Mouse (Mus musculus) thymus, adult 2 months (tissue): ENCODE measurements around the gene Ino80. TPM values are rescaled to one million over a fixed set of nuclear protein-coding genes. Genes with fewer than 3 reads are reported as not detected.

Source experiments
- DNase-seq: peaks from one replicate; pipeline ENCODE4 v3.0.0; 2021
- H3K27ac ChIP-seq: fragments of 200-500 bp; 2 replicates; pipeline ENCODE4 v1.5.1; 2012; ENCODE audit warnings: low read length, control low read depth; ENCODE audit not compliant: control insufficient read depth, insufficient read depth
- H3K27me3 ChIP-seq: fragments of 200-500 bp; 2 replicates; pipeline ENCODE4 v1.6.1; 2012; ENCODE audit warnings: mild to moderate bottlenecking, low read length, moderate library complexity, mixed read lengths; ENCODE audit not compliant: control insufficient read depth, insufficient read depth
- H3K36me3 ChIP-seq: fragments of 200-500 bp; 2 replicates; pipeline ENCODE4 v1.6.1; 2012; ENCODE audit warnings: mild to moderate bottlenecking, low read length, moderate library complexity; ENCODE audit not compliant: control insufficient read depth, insufficient read depth
- H3K4me1 ChIP-seq: fragments of 200-500 bp; replicated peaks from 2 replicates; pipeline ENCODE4 v1.6.1; 2012; ENCODE audit warnings: low read length; ENCODE audit not compliant: control insufficient read depth, insufficient read depth
- H3K4me3 ChIP-seq: fragments of 200-500 bp; 2 replicates; pipeline ENCODE4 v1.5.1; 2012; ENCODE audit warnings: mild to moderate bottlenecking, low read length, control low read depth, moderate library complexity; ENCODE audit not compliant: control insufficient read depth, insufficient read depth
- CTCF ChIP-seq: fragments of 200-500 bp; IDR thresholded peaks from 2 replicates; pipeline ENCODE4 v1.5.1; 2012; ENCODE audit warnings: mild to moderate bottlenecking, control low read depth, low read length, moderate library complexity, borderline replicate concordance; ENCODE audit not compliant: control insufficient read depth, poor library complexity, insufficient read depth; ENCODE audit errors: extremely low read depth
- POLR2A ChIP-seq: fragments of 200-500 bp; IDR thresholded peaks from 2 replicates; pipeline ENCODE4 v1.6.1; 2012; ENCODE audit warnings: mild to moderate bottlenecking, low read length, control low read depth, moderate library complexity; ENCODE audit not compliant: control insufficient read depth, poor library complexity, insufficient read depth; ENCODE audit errors: extremely low read depth
- WGBS: fragments of 180-500 bp; shearing (Covaris S2); methylation state at CpG from one replicate; pipeline ENCODE4 v1.1.7; 2018; 5-methylcytosine and 5-hydroxymethylcytosine counted together
- polyA plus RNA-seq: library from polyadenylated mRNA; depleted of rRNA; stranded (reverse); fragments of >200 nt; gene quantifications from 2 replicates; pipeline ENCODE4 v1.2.3, GENCODE M21; 2012; rRNA removed

The Ino80 gene
- 16.1 and 17.4 TPM in 2 replicates for polyA plus RNA-seq

GRCm38 (mm10) chr2:119477571-119478396, at the start of gene Ino80:
TSS of gene Ino80 (minus strand) at chr2:119477687.
- TF ChIP-seq POLR2A (peak; percentile 71; the same call in 1 of the 2 replicates), CTCF (peak; percentile 27; the same call in 1 of the 2 replicates)
- Histone ChIP-seq H3K27me3 (no peaks in the 10 kb centered on the region), H3K27ac (peak within 1 kb of the TSS; percentile 91), H3K36me3 (no peaks in the 10 kb centered on the region), H3K4me1 (no peaks in the 10 kb centered on the region), H3K4me3 (peak within 1 kb of the TSS; percentile 73)
- DNase-seq, result peak; percentile 98
- under 1% methylated on average over 71 of the region's 72 CpGs for WGBS

GRCm38 (mm10) chr2:119525422-119525821, 47.9 kb upstream of the Ino80 start:
- 91% methylated on average over 4 of the region's 4 CpGs for WGBS
- H3K27ac ChIP-seq, result no peak overlapping the region
- TF ChIP-seq POLR2A (no peak), CTCF (no peak)

GRCm38 (mm10) chr2:119523836-119524235, 46.3 kb upstream of the Ino80 start:
- no peak for TF ChIP-seq POLR2A
- no peak for TF ChIP-seq CTCF
- no peaks in the 10 kb centered on the region for H3K36me3 ChIP-seq
- DNase-seq, result no peak
- H3K27ac ChIP-seq, result no peak overlapping the region
- H3K4me1 ChIP-seq, result no peaks in the 10 kb centered on the region
- H3K4me3 ChIP-seq, result no peak overlapping the region
- H3K27me3 ChIP-seq, result no peaks in the 10 kb centered on the region
- WGBS, result 88% methylated on average over 4 of the region's 4 CpGs

More at GRCm38 (mm10) chr2:119525422-119525821, 47.9 kb upstream of the Ino80 start:
- Histone ChIP-seq H3K4me3 (no peak overlapping the region), H3K27me3 (no peaks in the 10 kb centered on the region), H3K36me3 (no peaks in the 10 kb centered on the region), H3K4me1 (no peaks in the 10 kb centered on the region)
- DNase-seq, result no peak

- no peaks in the 10 kb centered on the region for H3K4me1 ChIP-seq
- H3K4me3 ChIP-seq, result no peak overlapping the region
- no peak overlapping the region for H3K27ac ChIP-seq
- no peaks in the 10 kb centered on the region for H3K27me3 ChIP-seq
- no peak for DNase-seq
- no peaks in the 10 kb centered on the region for H3K36me3 ChIP-seq
- TF ChIP-seq POLR2A (no peak), CTCF (no peak)
- 83% methylated on average over 7 of the region's 7 CpGs for WGBS
These were observed 43.1 kb upstream of the Ino80 start for GRCm38 (mm10) chr2:119520550-119520949.

- no peaks in the 10 kb centered on the region for H3K36me3 ChIP-seq
- H3K4me1 ChIP-seq, result no peaks in the 10 kb centered on the region
- H3K27ac ChIP-seq, result no peak overlapping the region
- no peak for TF ChIP-seq CTCF
- no peak for TF ChIP-seq POLR2A
- DNase-seq, result no peak
- no peak overlapping the region for H3K4me3 ChIP-seq
- WGBS, result 66% methylated on average over 5 of the region's 5 CpGs
- no peaks in the 10 kb centered on the region for H3K27me3 ChIP-seq
These were observed 39.3 kb upstream of the Ino80 start for GRCm38 (mm10) chr2:119516811-119517210.

- DNase-seq, result no peak
- Histone ChIP-seq H3K27me3 (no peaks in the 10 kb centered on the region), H3K36me3 (no peaks in the 10 kb centered on the region), H3K27ac (no peak overlapping the region), H3K4me3 (no peak overlapping the region), H3K4me1 (no peaks in the 10 kb centered on the region)
- TF ChIP-seq CTCF (no peak), POLR2A (no peak)
- WGBS, result 82% methylated on average over 3 of the region's 3 CpGs
These were observed 36.6 kb upstream of the Ino80 start for GRCm38 (mm10) chr2:119514026-119514522.
